Mouse (Mus musculus): ENCODE results near the gene Bloc1s2. TPM values are rescaled to one million over a fixed set of nuclear protein-coding genes. Genes with fewer than 3 reads are reported as not detected.

Gene Bloc1s2
- polyA plus RNA-seq (2015; fragmentation: Nextera tagmentation; extraction: Ambion mirVana), result 167 and 169 TPM in 2 replicates

DNA sequence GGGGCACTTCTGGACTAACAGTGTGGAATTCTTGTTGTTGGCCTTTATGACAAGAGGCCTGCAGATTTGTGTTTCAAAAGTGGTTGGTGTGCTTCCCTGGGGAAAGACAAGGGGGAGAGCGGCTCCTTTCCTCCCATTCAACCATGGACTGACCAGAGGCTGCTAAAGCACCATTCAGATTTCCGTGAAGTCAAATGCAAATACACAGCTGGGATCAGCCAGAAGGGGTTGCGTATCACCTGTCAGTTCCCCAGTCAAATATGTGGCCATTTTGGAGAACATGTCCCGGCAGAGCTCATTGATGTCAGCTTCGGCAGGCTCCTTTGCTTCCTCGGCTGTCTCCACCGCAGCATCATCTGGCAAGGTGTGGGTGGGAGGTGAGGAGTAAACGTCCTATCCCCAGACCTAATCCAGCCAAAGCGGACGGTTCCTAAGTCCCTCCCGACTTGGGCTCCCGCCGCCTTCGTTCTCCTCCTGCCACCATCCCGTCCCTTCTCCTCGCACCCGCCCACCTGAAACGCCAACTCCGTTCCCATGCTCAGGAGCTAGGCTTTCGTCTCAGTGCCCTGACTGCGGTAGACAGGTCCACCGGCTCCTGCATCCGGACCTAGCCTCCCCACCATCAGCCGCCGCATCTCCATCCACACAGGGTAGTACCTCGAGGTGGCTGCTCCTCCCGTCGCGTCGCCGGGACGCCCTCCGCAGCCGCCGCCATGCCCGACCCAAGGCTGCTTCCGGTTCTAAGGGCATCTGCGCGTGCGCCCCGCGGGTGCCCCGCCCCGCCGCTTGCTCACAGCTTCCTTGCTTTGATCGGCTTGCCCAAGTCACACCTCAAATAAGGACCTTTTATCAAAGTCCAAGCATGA is at the start of gene Bloc1s2:
Gene Bloc1s2 (minus strand): TSS at position 745 of the 866 bp plus-strand sequence.
- H3K4me3 ChIP-seq, result peak within 1 kb of the TSS; percentile 73
- peak within 1 kb of the TSS; percentile 86 for H3K4me2 ChIP-seq
- peak within 1 kb of the TSS; percentile 82 for H3K27ac ChIP-seq
- 4% methylated on average over 46 of the region's 46 CpGs for WGBS
- no peaks in the 10 kb centered on the region for H3K9me3 ChIP-seq
- H3K9ac ChIP-seq, result peak within 1 kb of the TSS; percentile 84
- H3K27me3 ChIP-seq, result peaks cover 22% of the 10 kb centered on the region
- peak; percentile 95 for ATAC-seq (ENCODE audit: low FRiP score)
- peaks cover 36% of the 10 kb centered on the region for H3K36me3 ChIP-seq
- peaks cover 21% of the 10 kb centered on the region for H3K4me1 ChIP-seq (replicated peaks)

DNA sequence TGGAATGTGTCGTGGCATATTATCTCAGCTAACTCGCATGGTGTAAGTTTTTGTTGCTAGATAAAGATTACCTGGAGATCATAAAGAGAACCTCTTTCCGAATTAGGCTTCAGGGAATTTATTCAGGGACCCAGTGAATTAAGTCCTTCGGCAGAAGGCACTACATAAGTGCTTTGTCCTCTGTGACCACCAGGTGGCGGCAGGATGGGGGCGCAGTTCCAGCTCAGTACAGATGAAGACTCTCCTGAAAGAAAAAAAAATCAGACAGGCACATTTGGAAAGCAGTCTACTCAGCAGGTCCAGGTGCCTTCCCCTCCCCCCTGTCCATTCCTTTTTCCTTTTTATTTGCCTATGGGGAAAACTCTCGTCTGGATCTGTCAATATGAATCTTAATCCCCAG is 48.9 kb upstream of the Bloc1s2 start:
- Histone ChIP-seq H3K9me3 (no peaks in the 10 kb centered on the region), H3K36me3 (no peaks in the 10 kb centered on the region), H3K4me2 (no peak overlapping the region), H3K27ac (no peak overlapping the region), H3K27me3 (0 out of 2 replicates have a peak, but pooled peaks cover 8% of the 10 kb centered on the region), H3K4me3 (no peak overlapping the region), H3K9ac (no peak overlapping the region), H3K4me1 (replicated peaks) (peaks cover 3% of the 10 kb centered on the region; the same call in 1 of the 2 replicates)
- no peak for ATAC-seq (ENCODE audit: low FRiP score)
- WGBS, result 9% methylated on average over 7 of the region's 7 CpGs

DNA sequence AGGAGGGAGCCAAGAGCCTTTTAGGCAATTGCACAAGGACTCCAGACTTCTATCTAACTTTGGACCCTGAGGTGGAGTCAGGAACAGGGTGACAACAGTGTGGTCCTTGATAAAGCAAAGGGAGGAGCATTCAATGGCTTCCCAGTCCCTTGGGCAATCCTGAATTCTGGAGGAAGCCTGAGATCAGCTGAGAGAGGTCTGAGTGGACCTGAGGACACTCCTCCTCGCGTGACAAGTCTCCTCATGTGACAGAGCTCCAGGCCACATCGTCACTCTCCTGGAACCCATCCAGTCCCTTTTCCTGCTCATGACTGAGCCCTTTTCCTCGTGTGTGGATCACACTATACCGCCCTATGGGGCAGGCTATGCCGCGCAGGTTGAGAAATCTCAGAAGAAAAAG is 47.7 kb upstream of the Bloc1s2 start:
- ATAC-seq (ENCODE audit: low FRiP score), result no peak
- no peak overlapping the region for H3K9ac ChIP-seq
- 0 out of 2 replicates have a peak, but pooled peaks cover 8% of the 10 kb centered on the region for H3K27me3 ChIP-seq
- H3K9me3 ChIP-seq, result no peaks in the 10 kb centered on the region
- H3K36me3 ChIP-seq, result no peaks in the 10 kb centered on the region
- H3K4me3 ChIP-seq, result no peak overlapping the region
- 89% methylated on average over 7 of the region's 7 CpGs for WGBS
- peaks cover 3% of the 10 kb centered on the region; the same call in 1 of the 2 replicates for H3K4me1 ChIP-seq (replicated peaks)
- no peak overlapping the region for H3K4me2 ChIP-seq
- H3K27ac ChIP-seq, result no peak overlapping the region

GRCm38 (mm10) chr19:44192342-44192741 is 46.1 kb upstream of the Bloc1s2 start, which contains the start of gene Pkd2l1:
Gene Pkd2l1, minus strand, starts transcription at chr19:44192442.
- H3K36me3 ChIP-seq, result no peaks in the 10 kb centered on the region
- H3K9me3 ChIP-seq, result no peaks in the 10 kb centered on the region
- no peak within 1 kb of the TSS for H3K27ac ChIP-seq
- ATAC-seq (ENCODE audit: low FRiP score), result no peak
- H3K9ac ChIP-seq, result no peak within 1 kb of the TSS
- H3K4me2 ChIP-seq, result no peak within 1 kb of the TSS
- H3K27me3 ChIP-seq, result 0 out of 2 replicates have a peak, but pooled peaks cover 8% of the 10 kb centered on the region
- no peak within 1 kb of the TSS for H3K4me3 ChIP-seq
- WGBS, result 34% methylated on average over 3 of the region's 3 CpGs
- peaks cover 3% of the 10 kb centered on the region; the same call in 1 of the 2 replicates for H3K4me1 ChIP-seq (replicated peaks)

GRCm38 (mm10) chr19:44189056-44189455 is 42.8 kb upstream of the Bloc1s2 start:
- 86% methylated on average over 4 of the region's 4 CpGs for WGBS

GRCm38 (mm10) chr19:44183968-44184367 is 37.7 kb upstream of the Bloc1s2 start:
- no peak overlapping the region for H3K27ac ChIP-seq
- H3K36me3 ChIP-seq, result no peaks in the 10 kb centered on the region
- no peaks in the 10 kb centered on the region for H3K4me1 ChIP-seq (replicated peaks)
- no peak overlapping the region for H3K9ac ChIP-seq
- 65% methylated on average over 3 of the region's 3 CpGs for WGBS
- no peak overlapping the region for H3K4me2 ChIP-seq
- no peaks in the 10 kb centered on the region for H3K27me3 ChIP-seq
- H3K4me3 ChIP-seq, result no peak overlapping the region
- no peak for ATAC-seq (ENCODE audit: low FRiP score)
- H3K9me3 ChIP-seq, result no peaks in the 10 kb centered on the region

More at GRCm38 (mm10) chr19:44189056-44189455, 42.8 kb upstream of the Bloc1s2 start:
- Histone ChIP-seq H3K27ac (no peak overlapping the region), H3K9me3 (no peaks in the 10 kb centered on the region), H3K9ac (no peak overlapping the region), H3K27me3 (0 out of 2 replicates have a peak, but pooled peaks cover 5% of the 10 kb centered on the region), H3K4me1 (replicated peaks) (no peaks in the 10 kb centered on the region), H3K36me3 (no peaks in the 10 kb centered on the region), H3K4me2 (no peak overlapping the region), H3K4me3 (no peak overlapping the region)
- ATAC-seq (ENCODE audit: low FRiP score), result no peak

DNA sequence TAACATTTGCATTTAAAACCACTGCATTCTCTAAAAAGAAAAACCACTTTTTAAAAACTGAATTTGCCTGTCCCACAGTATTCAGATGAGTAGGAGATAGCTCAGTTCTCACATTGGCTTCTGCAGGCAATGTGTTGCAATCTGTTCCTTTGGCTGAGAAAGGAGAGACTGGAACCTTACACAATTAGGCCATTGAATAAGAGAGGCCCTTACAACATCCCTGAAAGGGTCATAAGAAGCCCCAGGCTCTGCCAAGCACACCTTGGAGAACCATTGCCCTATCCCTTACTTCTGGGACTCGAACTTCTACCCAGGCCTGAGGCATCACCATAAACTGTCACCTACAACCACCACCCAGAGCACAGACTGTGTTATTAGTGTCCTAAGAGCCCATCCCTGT is 34.3 kb upstream of the Bloc1s2 start:
- Histone ChIP-seq H3K36me3 (no peaks in the 10 kb centered on the region), H3K9me3 (peaks cover 9% of the 10 kb centered on the region; the same call in 1 of the 2 replicates), H3K4me3 (no peak overlapping the region), H3K9ac (no peak overlapping the region), H3K27ac (no peak overlapping the region), H3K4me2 (no peak overlapping the region), H3K4me1 (replicated peaks) (no peaks in the 10 kb centered on the region), H3K27me3 (no peaks in the 10 kb centered on the region)
- WGBS, result 81% methylated on average over 1 of the region's 1 CpGs
- ATAC-seq (ENCODE audit: low FRiP score), result no peak

- Histone ChIP-seq H3K27me3 (no peaks in the 10 kb centered on the region), H3K36me3 (no peaks in the 10 kb centered on the region), H3K9ac (no peak overlapping the region), H3K4me3 (no peak overlapping the region), H3K9me3 (peaks cover 13% of the 10 kb centered on the region; the same call in 1 of the 2 replicates), H3K27ac (no peak overlapping the region), H3K4me1 (replicated peaks) (no peaks in the 10 kb centered on the region), H3K4me2 (no peak overlapping the region)
- ATAC-seq (ENCODE audit: low FRiP score), result no peak
- 87% methylated on average over 3 of the region's 3 CpGs for WGBS
These were observed 30.5 kb upstream of the Bloc1s2 start for GRCm38 (mm10) chr19:44176741-44177140.

GRCm38 (mm10) chr19:44174835-44175234 is 28.6 kb upstream of the Bloc1s2 start:
- Histone ChIP-seq H3K27me3 (no peaks in the 10 kb centered on the region), H3K27ac (no peak overlapping the region), H3K9me3 (peaks cover 13% of the 10 kb centered on the region; the same call in 1 of the 2 replicates), H3K4me1 (replicated peaks) (no peaks in the 10 kb centered on the region), H3K9ac (no peak overlapping the region), H3K4me3 (no peak overlapping the region), H3K4me2 (no peak overlapping the region), H3K36me3 (no peaks in the 10 kb centered on the region)
- no peak for ATAC-seq (ENCODE audit: low FRiP score)
- WGBS, result 82% methylated on average over 8 of the region's 8 CpGs

- Histone ChIP-seq H3K9me3 (no peaks in the 10 kb centered on the region), H3K27me3 (peaks cover 11% of the 10 kb centered on the region), H3K4me1 (replicated peaks) (no peaks in the 10 kb centered on the region), H3K27ac (no peak overlapping the region), H3K4me2 (no peak overlapping the region), H3K9ac (no peak overlapping the region), H3K4me3 (no peak overlapping the region), H3K36me3 (no peaks in the 10 kb centered on the region)
- no peak for ATAC-seq (ENCODE audit: low FRiP score)
- whole genome bisulfite sequencing, result 17% methylated on average over 3 of the region's 3 CpGs
These were observed 15.3 kb upstream of the Bloc1s2 start for GRCm38 (mm10) chr19:44161515-44161914.

DNA sequence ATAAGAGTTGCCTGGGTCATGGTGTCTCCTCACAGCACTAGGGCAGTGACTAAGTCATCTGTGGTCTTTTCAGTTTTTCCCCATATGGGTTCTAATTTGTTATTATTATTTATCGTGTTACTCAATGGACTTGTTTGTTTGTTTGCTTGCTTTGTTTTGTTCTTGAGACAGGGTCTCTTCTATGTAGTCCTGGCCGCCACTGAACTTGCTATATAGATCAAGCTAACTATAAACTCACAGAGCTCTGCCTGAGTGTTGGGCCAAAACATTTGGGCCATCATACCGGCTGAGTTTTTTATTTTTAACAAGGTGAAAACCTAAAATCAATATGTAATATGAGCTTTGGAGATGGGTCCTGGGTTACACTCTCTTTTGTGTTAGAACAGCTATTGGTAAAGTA is 13.1 kb upstream of the Bloc1s2 start:
- no peaks in the 10 kb centered on the region for H3K9me3 ChIP-seq
- no peak for ATAC-seq (ENCODE audit: low FRiP score)
- WGBS, result 85% methylated on average over 3 of the region's 3 CpGs
- H3K9ac ChIP-seq, result no peak overlapping the region
- peaks cover 27% of the 10 kb centered on the region for H3K27me3 ChIP-seq
- H3K36me3 ChIP-seq, result no peaks in the 10 kb centered on the region
- H3K4me3 ChIP-seq, result no peak overlapping the region
- H3K27ac ChIP-seq, result no peak overlapping the region
- H3K4me1 ChIP-seq (replicated peaks), result no peaks in the 10 kb centered on the region
- no peak overlapping the region for H3K4me2 ChIP-seq

DNA sequence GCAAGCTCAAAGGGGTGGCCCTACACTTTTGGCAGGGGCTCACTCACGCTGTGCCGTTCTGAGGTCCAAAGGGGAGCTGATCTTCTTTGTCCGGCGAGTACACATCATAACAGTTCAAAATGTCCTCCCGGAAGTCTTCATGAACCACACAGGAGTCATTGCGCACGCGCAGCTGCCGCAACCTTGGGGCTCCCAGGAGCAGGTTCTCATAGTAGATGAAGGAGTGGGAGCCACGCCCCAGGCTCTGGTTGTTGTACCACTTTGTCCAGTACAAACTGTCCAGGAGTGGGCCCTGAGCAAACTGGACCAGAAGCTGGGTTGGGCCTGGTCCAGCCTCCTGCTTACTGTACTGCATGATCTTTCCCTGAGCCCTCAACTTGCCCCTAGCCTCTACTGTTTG is 10.8 kb upstream of the Bloc1s2 start:
- H3K9me3 ChIP-seq, result no peaks in the 10 kb centered on the region
- no peak for ATAC-seq (ENCODE audit: low FRiP score)

More for the DNA sequence above, 10.8 kb upstream of the Bloc1s2 start:
- 92% methylated on average over 10 of the region's 10 CpGs for WGBS
- H3K4me2 ChIP-seq, result no peak overlapping the region
- no peak overlapping the region for H3K4me3 ChIP-seq
- no peaks in the 10 kb centered on the region for H3K4me1 ChIP-seq (replicated peaks)
- H3K27ac ChIP-seq, result no peak overlapping the region
- no peaks in the 10 kb centered on the region for H3K36me3 ChIP-seq
- H3K27me3 ChIP-seq, result peaks cover 46% of the 10 kb centered on the region
- H3K9ac ChIP-seq, result no peak overlapping the region

Data from hindbrain, embryonic 13.5 days (tissue).